Mouse (Mus musculus): ENCODE data around the gene Egln2. TPM values are rescaled to one million over a fixed set of nuclear protein-coding genes. Genes with fewer than 3 reads are reported as not detected.

Gene Egln2
- total RNA-seq, 1 experiment, result 53.4 TPM

- in situ Hi-C loops (cut with MboI; ENCODE audit: low sequenced_read_pairs in 2 of 2, unreplicated experiment in 2 of 2), result no loop called here
- H3K9ac ChIP-seq (ENCODE audit: insufficient read depth, low read depth, low read length, poor library complexity, severe bottlenecking), result peak within 1 kb of the TSS; percentile 88
- peak within 1 kb of the TSS; percentile 89 to 93 for H3K4me3 ChIP-seq (ENCODE audit: insufficient read depth in 1 of 2, low read depth in 1 of 2, low read length in 2 of 2, poor library complexity in 1 of 2, severe bottlenecking in 1 of 2)
- peak within 1 kb of the TSS; percentile 88 for H3K27ac ChIP-seq (ENCODE audit: insufficient read depth, low read depth, low read length, poor library complexity, severe bottlenecking)
- TF ChIP-seq MAFK (IDR thresholded peaks at IDR 0.05; ENCODE audit: insufficient read depth, low read depth, low read length), result no peak
- TF ChIP-seq CHD2 (IDR thresholded peaks at IDR 0.05; ENCODE audit: low read depth, low read length), result peak; percentile 86
- peaks cover 10 to 30% of the 10 kb centered on the region in 2 experiments for H3K4me1 ChIP-seq (ENCODE audit: control insufficient read depth in 2 of 2, insufficient read depth in 2 of 2, low read length in 2 of 2, poor library complexity in 1 of 2)
- DNase-seq (ENCODE audit: low read depth, low spot score), result peak; percentile 98
- no peaks in the 10 kb centered on the region for H3K9me3 ChIP-seq (ENCODE audit: control insufficient read depth, insufficient read depth, low read depth, low read length)
- peaks cover 2% of the 10 kb centered on the region; the same call in 1 of the 2 replicates for H3K36me3 ChIP-seq (ENCODE audit: control insufficient read depth, insufficient read depth, low read length, poor library complexity, severe bottlenecking)
Measured at GRCm38 (mm10) chr7:27178324-27179216, 12.0 kb upstream of the Egln2 start, which contains the start of gene Rab4b. Gene Rab4b, minus strand, starts transcription at chr7:27178896.

GRCm38 (mm10) chr7:27177942-27178323 is 11.3 kb upstream of the Egln2 start:
- TF ChIP-seq CHD2 (IDR thresholded peaks at IDR 0.05; ENCODE audit: low read depth, low read length) (no peak), ZC3H11A (IDR thresholded peaks at IDR 0.05; ENCODE audit: borderline replicate concordance, low read depth, low read length) (no peak), HCFC1 (IDR thresholded peaks at IDR 0.05; ENCODE audit: borderline replicate concordance, insufficient read depth, low read length) (no peak), ZNF384 (IDR thresholded peaks at IDR 0.05; ENCODE audit: low read depth, low read length) (no peak), MAFK (IDR thresholded peaks at IDR 0.05; ENCODE audit: insufficient read depth, low read depth, low read length) (no peak)
- Histone ChIP-seq H3K4me1 (ENCODE audit: control insufficient read depth in 2 of 2, insufficient read depth in 2 of 2, low read length in 2 of 2, poor library complexity in 1 of 2) (peaks cover 10 to 30% of the 10 kb centered on the region in 2 experiments), H3K9me3 (ENCODE audit: control insufficient read depth, insufficient read depth, low read depth, low read length) (no peaks in the 10 kb centered on the region), H3K9ac (ENCODE audit: insufficient read depth, low read depth, low read length, poor library complexity, severe bottlenecking) (peak overlapping the region; percentile 60; the same call in 1 of the 2 replicates), H3K27ac (ENCODE audit: insufficient read depth, low read depth, low read length, poor library complexity, severe bottlenecking) (no peak overlapping the region), H3K36me3 (ENCODE audit: control insufficient read depth, insufficient read depth, low read length, poor library complexity, severe bottlenecking) (peaks cover 2% of the 10 kb centered on the region; the same call in 1 of the 2 replicates), H3K4me3 (ENCODE audit: insufficient read depth in 1 of 2, low read depth in 1 of 2, low read length in 2 of 2, poor library complexity in 1 of 2, severe bottlenecking in 1 of 2) (peak overlapping the region; percentile 63 to 93)
- DNase-seq (ENCODE audit: low read depth, low spot score), result no peak
- in situ Hi-C loops (cut with MboI; ENCODE audit: low sequenced_read_pairs in 2 of 2, unreplicated experiment in 2 of 2), result no loop called here

GRCm38 (mm10) chr7:27174896-27175295 is 8.3 kb upstream of the Egln2 start:
- no peak for TF ChIP-seq MAFK (IDR thresholded peaks at IDR 0.05; ENCODE audit: insufficient read depth, low read depth, low read length)
- no peak for TF ChIP-seq CHD2 (IDR thresholded peaks at IDR 0.05; ENCODE audit: low read depth, low read length)
- no peak for TF ChIP-seq ZC3H11A (IDR thresholded peaks at IDR 0.05; ENCODE audit: borderline replicate concordance, low read depth, low read length)
- no peak for TF ChIP-seq HCFC1 (IDR thresholded peaks at IDR 0.05; ENCODE audit: borderline replicate concordance, insufficient read depth, low read length)
- no peak for TF ChIP-seq ZNF384 (IDR thresholded peaks at IDR 0.05; ENCODE audit: low read depth, low read length)
- Histone ChIP-seq H3K4me1 (ENCODE audit: control insufficient read depth in 2 of 2, insufficient read depth in 2 of 2, low read length in 2 of 2, poor library complexity in 1 of 2) (peaks cover 4 to 18% of the 10 kb centered on the region in 2 experiments; a peak in 3 of 4 replicates), H3K4me3 (ENCODE audit: insufficient read depth in 1 of 2, low read depth in 1 of 2, low read length in 2 of 2, poor library complexity in 1 of 2, severe bottlenecking in 1 of 2) (0 out of 4 replicates have a peak overlapping the region, but pooled peaks of 1 of the 2 experiments have one; percentile 11), H3K9me3 (ENCODE audit: control insufficient read depth, insufficient read depth, low read depth, low read length) (no peaks in the 10 kb centered on the region), H3K9ac (ENCODE audit: insufficient read depth, low read depth, low read length, poor library complexity, severe bottlenecking) (no peak overlapping the region; the same call in 1 of the 2 replicates), H3K27ac (ENCODE audit: insufficient read depth, low read depth, low read length, poor library complexity, severe bottlenecking) (no peak overlapping the region), H3K36me3 (ENCODE audit: control insufficient read depth, insufficient read depth, low read length, poor library complexity, severe bottlenecking) (peaks cover 9% of the 10 kb centered on the region)
- in situ Hi-C loops (cut with MboI; ENCODE audit: low sequenced_read_pairs in 2 of 2, unreplicated experiment in 2 of 2), result no loop called here
- DNase-seq (ENCODE audit: low read depth, low spot score), result no peak

GRCm38 (mm10) chr7:27174496-27174895 is 7.9 kb upstream of the Egln2 start:
- Histone ChIP-seq H3K36me3 (ENCODE audit: control insufficient read depth, insufficient read depth, low read length, poor library complexity, severe bottlenecking) (peaks cover 9% of the 10 kb centered on the region), H3K9ac (ENCODE audit: insufficient read depth, low read depth, low read length, poor library complexity, severe bottlenecking) (peak overlapping the region; percentile 50; the same call in 1 of the 2 replicates), H3K4me3 (ENCODE audit: insufficient read depth in 1 of 2, low read depth in 1 of 2, low read length in 2 of 2, poor library complexity in 1 of 2, severe bottlenecking in 1 of 2) (peak overlapping the region in 1 of 2 experiments; percentile 11; a peak in 1 of 4 replicates), H3K9me3 (ENCODE audit: control insufficient read depth, insufficient read depth, low read depth, low read length) (no peaks in the 10 kb centered on the region), H3K4me1 (ENCODE audit: control insufficient read depth in 2 of 2, insufficient read depth in 2 of 2, low read length in 2 of 2, poor library complexity in 1 of 2) (peaks cover 4 to 18% of the 10 kb centered on the region in 2 experiments; a peak in 3 of 4 replicates), H3K27ac (ENCODE audit: insufficient read depth, low read depth, low read length, poor library complexity, severe bottlenecking) (peak overlapping the region; percentile 24; the same call in 1 of the 2 replicates)
- no peak for DNase-seq (ENCODE audit: low read depth, low spot score)
- TF ChIP-seq CHD2 (IDR thresholded peaks at IDR 0.05; ENCODE audit: low read depth, low read length), result no peak
- no peak for TF ChIP-seq MAFK (IDR thresholded peaks at IDR 0.05; ENCODE audit: insufficient read depth, low read depth, low read length)
- TF ChIP-seq ZNF384 (IDR thresholded peaks at IDR 0.05; ENCODE audit: low read depth, low read length), result no peak
- TF ChIP-seq ZC3H11A (IDR thresholded peaks at IDR 0.05; ENCODE audit: borderline replicate concordance, low read depth, low read length), result no peak
- TF ChIP-seq HCFC1 (IDR thresholded peaks at IDR 0.05; ENCODE audit: borderline replicate concordance, insufficient read depth, low read length), result no peak
- in situ Hi-C loops (cut with MboI; ENCODE audit: low sequenced_read_pairs in 2 of 2, unreplicated experiment in 2 of 2), result no loop called here
